ENCODE assay signal across 12 mouse cellular contexts in the genomic region with DNA sequence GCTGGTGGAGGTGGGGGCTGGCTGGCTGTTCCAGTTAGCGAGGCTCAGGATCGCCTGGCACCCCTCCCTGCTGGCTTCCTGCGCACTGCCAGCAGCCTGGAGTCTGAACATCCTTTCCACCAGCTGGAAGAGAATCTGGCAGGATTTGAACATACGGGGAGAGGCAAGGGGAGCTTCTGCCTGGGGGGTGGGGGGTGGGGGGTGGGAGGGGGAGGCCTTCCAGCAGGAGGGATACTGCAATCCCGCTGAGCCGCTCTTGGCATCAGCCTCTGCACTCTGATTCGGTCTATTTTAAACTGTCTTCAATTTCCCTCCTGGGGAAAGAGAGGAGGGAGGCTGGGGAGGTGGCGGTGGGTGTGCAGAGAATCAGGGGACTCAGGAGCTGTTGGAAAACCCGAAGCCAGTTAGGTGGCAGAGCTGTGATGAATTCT.
DNase-seq lines count a peak whose midpoint lies in the region; ATAC-seq and TF ChIP-seq lines count a peak whose summit lies in the region.
"Had no signal": no experiment of that assay in that cellular context is flagged by ENCODE, and none has a peak within 500 bp of the region (broad histone marks: within the 10 kb centered on the region; RNA-seq: fewer than 3 reads in every experiment).

No protein-coding gene starts in this region.

- peak; percentile 18 for DNase-seq in embryonic facial prominence, embryonic 14.5 days (ENCODE audit: low spot score)
- DNase-seq in embryonic facial prominence, embryonic 10.5 days (ENCODE audit: low spot score) = no peak
- peak; percentile 44 for DNase-seq in midbrain, postnatal 0 days (ENCODE audit: low spot score)
- DNase-seq in midbrain, embryonic 11.5 days (ENCODE audit: low spot score, missing footprints) = no peak
- peak; percentile 74 to 75 for DNase-seq in layer of hippocampus, postnatal 36 days
- peak; percentile 63 for DNase-seq in right cerebral cortex, postnatal 4 days
- DNase-seq in kidney, postnatal 36 days = no peak
- no peak for DNase-seq in ovary, postnatal 10 days (ENCODE audit: low spot score)
- DNase-seq: kidney, adult 18-20 months had no signal

- TF ChIP-seq CTCF in midbrain, postnatal 0 days (IDR thresholded peaks at IDR 0.05) = no peak

- no peak overlapping the region for H3K4me2 ChIP-seq in embryonic facial prominence, embryonic 14.5 days (ENCODE audit: low read depth, low read length)
- no peak overlapping the region for H3K4me2 ChIP-seq in midbrain, postnatal 0 days (ENCODE audit: low read depth, low read length, poor library complexity, severe bottlenecking)
- no peak overlapping the region for H3K4me2 ChIP-seq in midbrain, embryonic 11.5 days
- H3K4me2 ChIP-seq: heart, embryonic 15.5 days; limb, embryonic 13.5 days had no signal

- no peak overlapping the region for H3K4me3 ChIP-seq in embryonic facial prominence, embryonic 14.5 days (ENCODE audit: low read depth, low read length)
- H3K4me3 ChIP-seq in embryonic facial prominence, embryonic 10.5 days = no peak overlapping the region
- H3K4me3 ChIP-seq in midbrain, postnatal 0 days (ENCODE audit: low read depth, low read length) = no peak overlapping the region
- no peak overlapping the region for H3K4me3 ChIP-seq in midbrain, embryonic 11.5 days (ENCODE audit: low read depth, low read length)
- H3K4me3 ChIP-seq: heart, embryonic 15.5 days; limb, embryonic 13.5 days had no signal

- H3K9ac ChIP-seq in embryonic facial prominence, embryonic 14.5 days (ENCODE audit: low read depth, low read length) = no peak overlapping the region
- H3K9ac ChIP-seq in midbrain, postnatal 0 days (replicated peaks; ENCODE audit: low read length, poor library complexity, severe bottlenecking) = no peak overlapping the region
- H3K9ac ChIP-seq in midbrain, embryonic 11.5 days (ENCODE audit: low read length) = no peak overlapping the region
- H3K9ac ChIP-seq: heart, embryonic 15.5 days; limb, embryonic 13.5 days had no signal

- H3K36me3 ChIP-seq in embryonic facial prominence, embryonic 14.5 days (ENCODE audit: control insufficient read depth, insufficient read depth, low read length) = no peaks in the 10 kb centered on the region
- H3K36me3 ChIP-seq in embryonic facial prominence, embryonic 10.5 days (replicated peaks) = no peaks in the 10 kb centered on the region
- H3K36me3 ChIP-seq in midbrain, postnatal 0 days (ENCODE audit: insufficient read depth, low read length) = no peaks in the 10 kb centered on the region
- no peaks in the 10 kb centered on the region for H3K36me3 ChIP-seq in midbrain, embryonic 11.5 days (ENCODE audit: control insufficient read depth, insufficient read depth, low read length)
- H3K36me3 ChIP-seq: heart, embryonic 15.5 days; limb, embryonic 13.5 days had no signal

- H3K9me3 ChIP-seq in embryonic facial prominence, embryonic 14.5 days (ENCODE audit: control insufficient read depth, low read length) = no peaks in the 10 kb centered on the region
- H3K9me3 ChIP-seq in embryonic facial prominence, embryonic 10.5 days = no peaks in the 10 kb centered on the region
- H3K9me3 ChIP-seq in midbrain, postnatal 0 days (ENCODE audit: low read length) = no peaks in the 10 kb centered on the region
- H3K9me3 ChIP-seq in midbrain, embryonic 11.5 days (ENCODE audit: control insufficient read depth, low read length) = no peaks in the 10 kb centered on the region
- H3K9me3 ChIP-seq: heart, embryonic 15.5 days; limb, embryonic 13.5 days had no signal

- ATAC-seq in embryonic facial prominence, embryonic 14.5 days (ENCODE audit: low read depth) = no peak
- ATAC-seq in midbrain, postnatal 0 days (ENCODE audit: low FRiP score) = no peak
- ATAC-seq in midbrain, embryonic 11.5 days (ENCODE audit: low FRiP score) = no peak
- ATAC-seq: Patski had no signal

- H3K27me3 ChIP-seq in embryonic facial prominence, embryonic 14.5 days (replicated peaks; ENCODE audit: control insufficient read depth, insufficient read depth, low read length) = no peaks in the 10 kb centered on the region
- peaks cover 32% of the 10 kb centered on the region for H3K27me3 ChIP-seq in embryonic facial prominence, embryonic 10.5 days (replicated peaks; ENCODE audit: low read depth, poor library complexity, severe bottlenecking)
- H3K27me3 ChIP-seq in midbrain, postnatal 0 days (ENCODE audit: insufficient read depth, low read length) = 0 out of 2 replicates have a peak, but pooled peaks cover 3% of the 10 kb centered on the region
- peaks cover 4% of the 10 kb centered on the region; the same call in 1 of the 2 replicates for H3K27me3 ChIP-seq in midbrain, embryonic 11.5 days (ENCODE audit: control insufficient read depth, insufficient read depth, low read length)
- H3K27me3 ChIP-seq: heart, embryonic 15.5 days; Patski had no signal

- H3K4me1 ChIP-seq in embryonic facial prominence, embryonic 14.5 days (ENCODE audit: control insufficient read depth, insufficient read depth, low read length) = peaks cover 2% of the 10 kb centered on the region; the same call in 1 of the 2 replicates
- peaks cover 13% of the 10 kb centered on the region for H3K4me1 ChIP-seq in embryonic facial prominence, embryonic 10.5 days
- H3K4me1 ChIP-seq in midbrain, postnatal 0 days (ENCODE audit: insufficient read depth, low read length) = no peaks in the 10 kb centered on the region
- peaks cover 8% of the 10 kb centered on the region; the same call in 1 of the 2 replicates for H3K4me1 ChIP-seq in midbrain, embryonic 11.5 days (ENCODE audit: control insufficient read depth, insufficient read depth, low read length)
- H3K4me1 ChIP-seq: heart, embryonic 15.5 days had no signal

- H3K27ac ChIP-seq in embryonic facial prominence, embryonic 14.5 days (replicated peaks; ENCODE audit: low read depth, low read length) = no peak overlapping the region
- no peak overlapping the region for H3K27ac ChIP-seq in embryonic facial prominence, embryonic 10.5 days (replicated peaks)
- no peak overlapping the region for H3K27ac ChIP-seq in midbrain, postnatal 0 days (ENCODE audit: low read depth, low read length)
- no peak overlapping the region for H3K27ac ChIP-seq in midbrain, embryonic 11.5 days (ENCODE audit: low read depth, low read length)
- H3K27ac ChIP-seq: heart, embryonic 15.5 days; limb, embryonic 13.5 days had no signal

- 27% methylated on average over 9 of the region's 9 CpGs for WGBS in embryonic facial prominence, embryonic 14.5 days
- 27% methylated on average over 9 of the region's 9 CpGs for WGBS in embryonic facial prominence, embryonic 10.5 days
- 20% methylated on average over 9 of the region's 9 CpGs for WGBS in midbrain, postnatal 0 days
- 22% methylated on average over 9 of the region's 9 CpGs for WGBS in midbrain, embryonic 11.5 days

Comparison
In these comparisons a context has a peak if more than half of its experiments do, and no peak if none do; other contexts are left out.
1. DNase-seq: peak in embryonic facial prominence, embryonic 14.5 days (single experiment), midbrain, postnatal 0 days (single experiment), layer of hippocampus, postnatal 36 days (2 of 2) and right cerebral cortex, postnatal 4 days (single experiment); none in embryonic facial prominence, embryonic 10.5 days (single experiment), midbrain, embryonic 11.5 days (single experiment), kidney, postnatal 36 days (0 of 2) and ovary, postnatal 10 days (single experiment).